Mouse (Mus musculus) thymus, postnatal 14 days (tissue): ENCODE data around the gene Cbln1.

Experiments used
- DNase-seq: peaks from one replicate; pipeline ENCODE4 v3.0.0; 2021

Gene Cbln1

DNA sequence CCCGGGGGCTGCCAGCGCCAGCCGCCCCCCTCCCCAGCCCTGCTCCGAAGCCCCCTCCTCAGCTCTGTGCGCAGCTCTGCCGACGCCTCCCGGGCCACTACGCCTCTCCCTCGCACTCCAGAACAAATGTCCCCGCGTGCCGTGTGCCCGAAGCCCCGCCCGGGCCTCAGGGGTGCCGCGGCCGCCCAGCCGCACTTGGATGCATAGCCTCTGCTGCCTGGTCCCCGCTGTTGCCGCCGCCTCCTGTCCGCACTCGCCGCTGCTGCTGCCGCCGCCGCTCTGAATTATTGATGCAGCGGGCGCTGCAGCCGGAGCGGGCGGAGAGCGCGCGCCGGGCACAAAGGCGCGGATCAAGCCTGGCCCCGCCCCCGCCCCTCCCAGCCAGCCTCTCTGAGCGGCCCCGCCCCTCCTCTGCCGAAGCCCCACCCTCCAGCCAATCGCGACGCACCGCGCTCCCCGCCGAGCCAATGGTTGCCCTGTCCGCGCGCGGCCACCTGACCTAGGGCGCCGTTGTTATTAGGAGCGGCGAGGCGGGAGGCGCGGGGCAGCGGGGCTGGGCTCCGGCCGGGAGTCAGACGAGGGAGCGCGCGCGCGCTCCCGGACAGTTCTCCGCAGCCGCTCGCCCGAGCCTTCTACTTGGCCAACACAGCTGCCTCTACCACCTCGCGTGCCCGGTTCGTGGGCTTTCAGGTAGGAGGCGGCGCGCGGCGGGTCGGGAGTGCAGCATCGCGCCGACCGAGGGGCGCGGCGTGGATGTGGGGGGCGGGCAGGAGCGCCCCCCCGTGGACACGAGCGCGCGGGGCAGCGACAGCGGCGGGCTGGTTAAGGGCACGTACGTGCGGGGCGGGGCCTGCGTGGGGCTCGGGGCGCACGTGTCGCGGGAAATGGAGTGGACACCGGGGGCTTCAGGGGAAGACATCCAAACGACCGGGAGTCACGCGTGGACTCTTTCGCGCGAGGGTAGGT is at the start of gene Cbln1:
Gene Cbln1, minus strand, starts transcription at position 339 of the 966 bp plus-strand sequence.
- DNase-seq: peak; percentile 50

DNA sequence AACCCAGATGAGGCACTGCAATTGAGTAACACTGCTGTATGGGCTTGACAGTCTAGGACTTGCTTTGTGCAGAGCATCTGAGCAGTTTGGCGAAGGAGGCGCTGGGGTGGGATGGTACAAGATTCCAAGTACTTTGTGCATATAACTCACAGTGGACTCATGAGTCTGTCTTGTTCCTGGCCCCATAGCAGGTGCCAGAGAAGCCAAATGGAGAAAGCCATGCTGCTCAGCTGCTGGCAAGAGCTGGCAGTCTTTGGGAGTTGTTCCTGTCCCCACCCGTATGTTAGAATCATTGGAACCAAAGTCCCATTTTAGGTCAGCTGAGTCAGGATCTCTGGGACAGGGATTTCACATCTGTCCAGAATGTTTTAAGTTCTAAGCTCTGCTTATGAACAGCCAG is 44.7 kb upstream of the Cbln1 start:
- DNase-seq: no peak

DNA sequence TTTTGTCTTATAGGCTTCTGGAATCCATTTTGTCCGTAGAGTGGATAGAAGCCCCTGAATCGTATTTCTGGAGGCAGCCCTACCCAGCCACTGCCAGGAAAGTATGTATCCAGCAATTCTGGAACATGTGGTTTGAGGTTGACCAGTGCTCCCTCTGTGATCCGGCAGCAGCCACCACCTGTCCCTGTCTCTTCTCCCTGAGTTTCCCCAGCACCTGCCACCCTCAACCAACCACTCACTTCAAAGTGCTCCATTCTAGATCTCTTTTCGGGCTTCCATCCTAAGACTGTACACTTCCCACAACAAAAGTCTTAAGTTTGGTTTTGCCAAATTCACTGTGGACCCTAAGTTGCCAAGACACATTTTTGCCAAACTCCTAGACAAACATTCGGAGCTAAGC is 41.4 kb upstream of the Cbln1 start:
- no peak for DNase-seq

DNA sequence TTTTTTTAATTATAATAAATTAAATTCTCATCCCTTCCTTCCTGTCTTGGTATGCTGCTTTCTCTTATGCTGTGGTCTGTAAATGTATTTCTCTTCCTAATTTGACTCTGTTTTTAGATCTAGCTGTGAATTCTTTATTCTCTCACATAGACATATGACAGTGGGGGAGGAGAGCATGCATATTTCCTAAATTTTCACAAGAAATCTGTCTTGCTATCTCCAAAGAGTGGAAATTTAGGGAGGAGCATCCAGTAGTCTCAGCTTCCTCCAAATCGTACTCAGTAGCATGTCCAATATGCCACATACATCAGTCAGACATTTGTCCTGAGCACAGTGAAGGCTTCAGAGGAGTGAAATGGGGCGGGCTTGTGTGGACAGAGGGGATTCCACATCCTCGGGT is 40.9 kb upstream of the Cbln1 start:
- DNase-seq: no peak

DNA sequence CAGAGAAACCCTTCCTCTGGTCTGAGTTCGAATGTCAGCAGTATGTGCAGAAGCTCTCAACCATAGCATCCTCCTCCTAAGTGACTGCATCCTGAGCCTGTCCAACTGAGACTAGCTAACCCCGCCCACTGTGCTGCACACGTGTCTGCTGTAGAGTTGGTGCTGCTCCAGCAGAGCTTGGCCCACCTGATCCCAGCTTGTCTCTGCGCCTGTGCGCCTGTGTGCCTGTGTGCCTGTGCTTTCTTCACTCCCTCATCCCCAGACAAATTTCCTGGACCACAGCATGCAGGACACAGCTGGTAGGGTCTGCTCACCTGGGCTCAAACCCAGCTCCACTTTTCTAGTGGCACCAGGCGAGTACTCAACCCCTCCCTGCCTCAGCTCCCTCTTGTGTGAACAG is 40.2 kb upstream of the Cbln1 start:
- DNase-seq: no peak

DNA sequence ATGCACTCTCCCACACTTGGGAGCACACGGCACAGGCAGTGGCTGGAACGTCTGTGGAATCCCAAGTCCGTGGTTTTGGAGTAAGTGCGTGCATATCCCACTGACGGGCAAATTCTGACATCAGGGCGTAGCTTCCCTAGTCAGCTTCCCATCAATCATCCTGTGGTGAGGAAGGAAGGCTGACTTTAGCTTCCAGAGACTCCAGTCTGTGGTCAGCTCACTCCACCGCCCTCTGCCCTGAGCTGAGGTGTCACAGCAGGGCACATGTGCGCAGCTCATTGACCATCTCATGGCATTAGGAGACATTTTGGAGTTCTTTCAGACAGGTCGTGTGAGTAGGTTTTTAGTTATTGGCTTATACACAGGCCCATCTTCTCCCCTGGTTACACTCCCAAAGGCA is 34.6 kb upstream of the Cbln1 start:
- DNase-seq: no peak

DNA sequence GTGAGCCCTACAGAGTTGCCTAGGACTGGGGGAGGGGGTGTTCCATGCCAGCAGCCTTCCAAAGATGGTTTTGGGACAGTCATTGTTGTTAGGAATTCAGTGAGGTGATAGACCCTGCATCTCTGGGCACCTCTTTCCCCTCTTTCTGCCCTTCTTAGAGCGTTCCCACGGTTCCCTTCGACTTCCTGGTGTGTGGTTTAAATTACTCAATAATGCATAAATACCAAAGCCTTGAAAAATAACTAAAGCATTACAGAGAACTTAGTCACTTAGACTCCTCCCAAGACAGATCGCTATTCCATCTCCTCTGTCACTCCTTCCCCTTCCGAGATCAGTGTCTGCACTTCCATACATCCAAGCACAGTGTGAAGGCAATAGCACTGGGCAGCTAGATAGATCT is 32.0 kb upstream of the Cbln1 start:
- no peak for DNase-seq

DNA sequence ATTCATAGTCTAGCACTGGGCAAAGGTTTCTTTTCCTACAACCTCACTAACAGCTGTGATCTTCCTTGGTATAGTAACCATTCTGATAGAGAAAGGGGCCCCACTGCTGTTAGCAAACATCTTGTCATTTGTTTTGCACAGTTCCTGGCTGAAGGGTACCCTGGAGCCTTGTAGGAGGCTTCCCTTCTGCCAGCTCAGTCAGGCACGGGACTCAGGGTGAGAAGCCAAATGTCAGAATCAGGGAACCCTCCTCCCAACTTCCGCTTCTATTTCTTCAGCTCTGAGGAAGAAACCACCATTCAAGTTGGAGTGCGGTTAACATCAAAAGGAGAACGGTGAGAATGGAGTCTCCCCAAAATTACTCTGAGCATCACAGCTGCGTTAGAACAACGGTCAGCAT is 30.3 kb upstream of the Cbln1 start:
- no peak for DNase-seq

DNA sequence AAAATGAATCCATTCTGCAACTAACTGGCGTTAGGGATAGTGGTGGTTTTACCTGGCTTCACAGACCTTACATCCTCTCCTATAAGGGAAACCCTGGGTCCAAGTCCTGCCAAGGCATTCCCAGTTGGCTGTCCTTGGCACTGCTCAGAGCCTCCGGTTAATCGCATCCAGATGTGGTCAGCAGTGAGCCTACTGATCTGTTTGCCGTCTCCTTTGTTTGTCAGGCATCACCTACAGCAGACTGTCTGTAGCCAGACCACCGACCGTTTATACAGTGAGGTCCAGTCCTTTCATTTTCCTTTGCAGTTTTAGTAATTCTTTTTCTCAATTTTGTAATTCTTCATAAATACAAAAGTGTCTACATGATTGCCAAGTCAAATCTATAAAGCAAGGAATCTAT is 25.2 kb upstream of the Cbln1 start:
- DNase-seq: no peak

DNA sequence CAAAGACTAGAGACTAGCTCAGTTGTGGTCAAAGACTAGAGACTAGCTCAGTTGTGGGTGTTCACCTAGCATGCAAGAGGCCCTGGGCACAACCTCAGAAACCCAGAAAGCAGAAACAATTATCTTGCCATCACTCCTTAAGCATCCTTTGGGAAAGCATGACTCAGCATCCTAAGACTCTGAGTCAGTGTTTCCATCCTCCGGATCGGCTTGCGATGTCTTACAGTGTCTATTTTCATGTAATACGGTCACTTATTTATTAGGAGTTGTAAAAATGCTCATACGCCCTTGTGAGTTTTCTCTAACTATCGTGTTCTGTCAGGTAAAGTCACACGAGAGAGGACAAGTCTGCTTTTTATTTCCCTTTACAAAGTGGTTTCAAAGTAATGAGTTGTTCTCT is 24.1 kb upstream of the Cbln1 start:
- DNase-seq: no peak

DNA sequence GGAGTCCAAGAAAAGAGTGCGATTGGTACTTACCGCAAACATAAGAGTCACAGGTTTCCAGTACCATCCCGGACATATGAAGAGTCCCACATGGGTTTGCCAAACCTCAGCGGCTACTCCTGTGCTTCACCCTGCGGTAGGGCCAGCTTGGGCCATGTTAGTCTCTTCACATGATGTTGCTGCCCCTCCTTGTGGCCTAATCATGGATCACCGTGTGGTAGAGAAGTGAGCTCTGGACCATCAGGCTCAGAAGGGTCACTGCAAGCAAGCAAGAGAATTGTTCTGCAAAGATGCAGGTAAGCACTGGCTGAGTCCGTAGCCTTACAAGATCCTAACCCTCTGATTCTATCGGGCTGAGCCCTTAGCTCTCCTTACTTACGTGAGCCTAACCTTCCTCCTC is 22.5 kb upstream of the Cbln1 start:
- no peak for DNase-seq

DNA sequence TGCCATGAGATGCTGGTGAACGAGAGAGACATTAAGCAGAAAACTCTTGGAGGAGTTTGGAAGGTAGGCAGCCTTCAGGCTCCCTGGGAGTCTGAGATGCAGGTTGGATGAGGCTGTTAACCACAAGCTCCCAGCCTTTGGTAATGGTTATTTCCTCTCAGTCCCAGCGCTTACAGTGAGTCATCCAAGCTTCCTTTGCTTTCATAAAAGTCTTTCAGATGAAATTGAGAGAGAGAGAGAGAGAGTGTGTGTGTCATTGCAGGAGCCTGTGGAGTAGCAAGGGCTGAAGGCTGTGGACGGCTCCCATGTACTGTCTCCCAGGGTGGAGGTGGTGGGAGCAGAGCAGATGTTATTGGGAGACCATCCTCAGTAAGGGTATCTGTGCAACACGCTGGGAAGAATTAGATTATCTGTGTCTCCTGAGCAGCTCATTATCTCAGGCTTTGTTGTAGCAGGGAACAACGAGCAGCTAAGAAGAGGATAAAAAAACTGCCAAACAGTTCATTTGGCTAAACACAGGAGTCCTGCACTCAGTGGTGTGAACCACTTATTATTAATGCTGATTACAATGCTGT is 17.5 kb upstream of the Cbln1 start:
- DNase-seq: no peak

DNA sequence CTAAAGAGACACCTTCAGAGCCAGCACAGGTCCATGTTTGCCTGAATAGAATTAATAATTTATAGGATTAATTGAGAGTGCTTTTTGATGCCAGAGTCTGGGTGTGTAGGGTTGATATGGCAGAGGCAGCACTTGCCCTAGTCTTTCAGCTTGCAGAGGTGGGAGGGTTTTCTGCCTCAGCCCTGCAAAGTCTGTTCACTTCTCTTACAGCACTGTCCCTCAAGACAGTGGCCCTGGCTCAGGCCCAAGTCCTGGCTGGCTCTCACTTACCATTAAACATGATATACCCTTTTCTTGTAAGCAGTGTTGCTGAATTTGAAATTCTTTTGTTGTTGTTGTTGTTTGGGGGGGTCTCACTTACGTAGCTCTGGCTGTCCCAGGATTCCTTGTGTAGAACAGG is 9.0 kb upstream of the Cbln1 start:
- no peak for DNase-seq

DNA sequence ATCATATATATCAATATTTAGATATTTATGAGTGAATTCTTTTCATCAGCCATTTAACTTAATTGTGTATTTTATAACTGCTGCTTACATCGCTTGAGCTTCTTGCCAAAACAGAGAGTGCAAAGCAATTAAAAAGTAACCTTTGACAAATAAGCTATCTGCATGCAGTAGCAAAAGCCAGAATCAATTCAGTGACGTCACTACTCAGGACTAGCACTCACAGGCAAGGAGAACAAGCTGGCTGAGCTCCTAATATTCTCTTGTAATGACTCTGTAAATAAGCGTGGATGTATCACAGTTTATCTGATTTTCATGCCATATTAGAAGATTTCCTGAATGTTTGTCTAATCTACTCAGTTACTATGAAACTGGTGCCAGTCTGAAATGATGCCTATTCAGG is 5.8 kb upstream of the Cbln1 start:
- no peak for DNase-seq

DNA sequence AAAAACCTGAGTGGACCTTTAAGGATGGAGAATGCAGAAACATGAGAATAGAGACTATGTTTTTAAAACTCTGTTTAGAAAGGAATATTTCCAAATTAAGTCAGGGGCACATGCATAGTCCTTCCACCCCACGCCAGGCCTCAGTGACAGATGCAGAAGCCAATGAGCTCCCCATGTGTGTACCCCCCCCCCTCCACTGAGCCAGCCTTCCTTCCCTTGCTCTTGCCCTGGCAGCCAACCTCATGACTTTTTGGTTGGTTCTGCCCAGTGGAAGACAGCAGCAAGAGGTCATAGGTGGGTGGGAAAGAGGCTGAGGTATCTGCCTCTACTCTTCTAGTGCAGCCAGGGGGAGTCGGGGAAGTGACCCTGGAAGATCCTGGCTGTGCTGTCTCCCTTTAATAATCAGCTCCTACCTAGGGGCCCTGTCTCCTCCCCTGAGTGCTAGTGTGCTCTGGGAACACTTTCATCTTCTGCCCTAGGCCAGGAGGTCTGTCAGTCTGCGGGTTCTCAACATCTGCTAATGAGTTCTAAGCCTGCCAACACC is 4.8 kb upstream of the Cbln1 start:
- no peak for DNase-seq

DNA sequence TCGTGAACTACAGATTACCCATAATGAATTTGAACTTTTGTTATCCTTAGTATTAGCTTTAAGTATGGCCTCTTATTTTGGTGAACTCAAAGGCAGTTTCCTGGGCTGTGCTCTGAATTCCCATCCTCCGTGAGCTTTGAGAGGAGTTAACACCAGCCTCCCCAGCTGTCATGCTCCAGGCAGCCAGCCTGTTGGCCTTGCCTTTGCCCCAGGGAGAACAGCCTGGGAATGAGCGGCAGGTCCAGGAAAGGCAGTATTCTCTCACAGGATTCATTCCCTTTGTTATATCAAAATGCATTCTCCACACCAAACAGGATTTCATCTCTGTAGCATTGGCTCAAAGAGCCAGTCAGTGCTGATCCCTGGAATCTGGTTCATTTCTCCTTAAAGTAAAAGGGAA is 3.1 kb upstream of the Cbln1 start:
- no peak for DNase-seq

DNA sequence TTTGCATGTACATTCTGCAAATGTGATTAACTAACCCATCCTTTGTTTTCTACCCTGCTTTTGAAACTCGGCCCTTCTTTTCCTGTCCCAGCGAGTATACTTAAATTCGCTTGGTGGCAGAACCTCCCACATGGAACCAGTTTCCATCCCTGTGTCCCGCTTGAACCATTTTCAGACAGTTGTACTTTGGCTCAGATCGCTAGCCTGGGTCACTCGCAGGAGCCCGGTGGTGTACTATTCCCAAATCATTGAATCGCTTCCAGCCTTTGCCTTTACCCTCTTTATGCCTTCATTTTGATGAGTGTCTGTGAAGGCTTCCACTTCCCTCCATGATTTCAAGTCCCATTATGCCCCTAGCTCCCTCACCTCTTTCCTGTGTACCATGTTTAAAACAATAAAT is 2.0 kb upstream of the Cbln1 start:
- no peak for DNase-seq

DNA sequence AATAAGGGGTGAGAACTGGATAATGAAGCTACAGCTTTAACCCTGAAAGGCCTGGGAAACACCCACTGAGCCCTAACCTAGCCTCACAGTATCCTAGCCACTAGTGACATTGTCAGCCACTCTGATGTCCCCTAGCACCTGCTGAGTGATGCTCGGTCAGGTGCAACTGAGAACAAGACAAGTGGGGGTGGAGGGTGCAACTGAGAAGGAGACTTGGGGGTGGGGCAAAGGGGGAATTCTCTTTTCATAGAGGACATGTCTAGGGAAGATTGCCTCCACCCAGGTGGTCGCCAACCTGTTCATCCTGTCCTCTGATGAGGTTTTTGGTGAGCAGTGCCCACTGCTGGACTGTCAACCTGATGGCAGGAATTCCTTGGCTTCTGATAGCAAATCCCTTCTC is 1.5 kb upstream of the Cbln1 start:
- DNase-seq: no peak

DNA sequence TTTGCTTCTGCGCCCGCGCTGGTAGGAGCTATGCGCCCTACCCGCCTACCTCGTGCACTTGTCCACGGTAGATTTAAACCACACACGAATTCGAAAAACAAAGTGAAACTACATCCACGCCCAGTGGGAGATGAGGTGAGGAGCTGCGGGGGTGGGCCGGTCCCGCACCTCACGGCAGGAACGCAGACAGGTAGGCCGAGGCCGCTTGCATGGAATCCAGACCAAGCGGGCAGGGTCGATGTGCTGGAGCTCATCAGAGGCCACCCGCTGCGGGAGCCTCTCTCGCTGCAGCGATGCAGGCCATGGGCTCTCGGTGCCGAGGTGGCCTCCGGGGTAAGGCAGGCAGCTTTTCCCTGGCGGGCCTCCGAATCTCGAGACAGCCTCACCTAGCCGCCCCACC is 905 bp upstream of the Cbln1 start:
- DNase-seq: no peak

DNA sequence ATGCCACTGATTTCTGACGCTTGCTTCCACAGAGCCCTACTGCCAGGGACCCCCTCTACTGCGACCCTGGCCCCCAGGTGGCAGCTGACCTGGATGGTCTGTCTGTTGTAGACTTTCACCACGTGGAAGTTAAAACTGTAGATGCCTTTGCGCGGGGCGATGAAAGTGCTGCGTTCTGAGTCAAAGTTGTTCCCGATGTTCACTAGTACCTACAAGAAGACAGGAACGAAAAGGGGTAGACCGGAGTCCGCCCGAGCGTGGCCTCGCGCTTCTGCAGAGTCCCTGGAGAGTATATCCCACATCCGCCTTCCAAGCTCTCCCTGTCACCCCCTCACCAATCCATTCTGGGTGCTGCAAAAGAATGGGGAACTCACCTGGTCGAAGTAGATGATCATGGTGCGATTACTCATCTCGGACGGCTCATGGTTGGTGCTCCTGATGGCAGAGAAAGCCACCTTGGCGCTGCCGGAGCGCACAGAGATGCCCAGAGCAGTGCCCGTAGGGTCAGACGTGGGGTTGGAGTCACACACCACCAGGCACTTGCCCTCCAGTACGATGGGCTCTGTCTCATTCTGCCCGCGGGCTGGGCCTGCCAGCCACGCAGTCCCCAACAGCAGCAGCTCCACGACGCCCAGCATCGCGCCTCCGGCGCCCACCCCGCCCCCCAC is 672 bp downstream of the Cbln1 start:
- no peak for DNase-seq

DNA sequence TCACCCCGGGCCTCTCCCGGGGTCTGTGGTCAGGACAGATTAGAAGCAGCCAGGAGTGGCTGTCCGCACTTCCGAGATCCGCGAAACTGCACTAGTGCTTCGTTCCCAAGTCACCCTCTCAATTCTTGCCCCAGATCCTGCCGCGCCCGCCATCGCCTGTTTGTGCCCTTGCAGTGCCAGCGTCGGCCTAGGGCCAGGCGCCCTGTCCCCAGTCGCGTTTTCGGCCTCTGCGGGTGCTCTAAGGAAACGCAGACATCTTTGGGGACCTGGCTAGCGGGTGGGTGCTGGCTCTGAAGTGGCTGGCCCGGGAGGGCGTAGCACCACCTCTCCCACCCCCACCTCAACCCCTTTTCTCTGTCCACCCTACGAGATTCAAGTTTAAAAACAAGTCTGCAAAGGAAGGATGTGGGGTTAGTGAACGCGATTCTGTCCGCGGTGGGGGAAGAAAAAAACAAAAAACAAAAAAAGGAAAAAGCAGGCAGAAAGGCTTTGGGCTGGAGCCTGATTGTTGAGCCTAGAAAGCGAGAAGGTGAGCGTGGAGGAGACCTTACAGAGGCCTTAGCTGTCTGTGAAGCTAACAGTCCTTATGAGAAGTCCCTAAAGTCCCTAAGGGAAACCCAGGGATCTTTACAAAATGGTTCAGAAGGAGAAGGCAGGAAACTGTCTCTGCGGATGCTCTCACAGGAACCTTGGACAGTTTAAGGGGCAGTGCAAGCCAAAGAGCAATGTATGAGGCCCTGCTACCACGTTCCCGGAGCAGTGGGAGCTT is 1.4 kb downstream of the Cbln1 start:
- DNase-seq: no peak

DNA sequence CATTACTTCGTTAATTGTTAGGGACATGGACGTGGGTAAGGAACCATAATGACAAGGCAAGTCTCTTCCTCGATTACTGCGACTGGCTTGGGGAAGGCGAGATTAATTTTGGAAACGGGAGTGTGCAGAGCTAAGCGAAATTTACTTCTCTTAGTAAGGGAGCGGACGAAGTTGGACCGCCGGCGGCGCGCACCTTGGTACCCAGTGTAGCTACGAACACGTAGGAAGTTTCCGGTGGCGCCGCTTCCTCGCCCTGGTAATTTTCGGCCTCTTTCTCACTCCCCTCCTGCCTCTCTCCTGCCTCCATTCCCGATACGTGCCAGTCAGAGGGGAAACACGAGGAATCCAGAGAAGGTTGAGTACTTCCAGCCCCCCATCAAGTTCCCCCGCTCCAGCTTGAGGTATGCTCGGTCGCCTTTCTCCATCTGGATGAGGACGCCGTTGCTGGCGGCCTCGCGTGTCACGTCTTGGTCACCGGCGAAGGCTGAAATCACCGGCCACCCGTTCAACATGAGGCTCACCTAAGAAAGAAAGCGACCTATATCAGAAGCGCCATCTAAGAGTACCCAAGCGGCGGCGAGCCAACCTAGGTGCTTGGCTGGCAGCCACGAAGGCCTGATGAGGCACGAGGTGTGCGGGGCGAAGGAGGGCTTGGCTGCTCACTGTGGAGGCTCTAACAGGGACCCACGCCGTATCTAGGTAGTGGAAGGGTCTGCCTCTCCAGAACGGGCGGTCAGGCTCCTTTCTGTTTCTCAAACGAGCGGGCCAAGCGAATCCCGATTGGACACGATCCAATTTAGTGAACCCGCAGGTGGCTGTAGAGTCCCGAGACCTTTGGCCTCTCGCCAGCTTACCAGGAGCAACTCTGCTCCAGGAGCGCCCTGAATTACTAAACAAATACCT is 2.2 kb downstream of the Cbln1 start:
- no peak for DNase-seq
